Mouse (Mus musculus): ENCODE measurements at regions not wholly inside any gene's neighbourhood (a gene's known extent, or its start where the extent isn't known, plus 50 kb on each side); places are given as distances from the start of the nearest gene placed in this dataset.

DNA sequence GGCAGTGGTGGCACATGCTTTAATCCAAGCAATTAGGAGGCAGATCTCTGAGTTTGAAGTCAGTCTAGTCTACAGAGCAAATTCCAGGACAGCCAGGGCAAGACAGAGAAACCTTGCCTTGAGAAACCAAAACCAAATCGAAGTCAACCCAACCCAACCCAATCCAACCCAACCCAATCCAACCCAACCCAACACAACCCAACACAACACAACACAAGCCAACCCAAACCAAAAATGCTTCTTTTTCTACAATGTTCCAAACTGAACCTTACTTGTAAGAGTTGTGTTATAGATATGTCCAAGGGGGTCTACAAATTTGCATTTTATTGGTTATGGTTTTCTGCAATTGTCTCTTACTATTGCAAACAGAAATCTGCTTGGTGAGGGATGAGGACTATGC, 52.8 kb upstream of the Chodl start:
- no peak for DNase-seq

- DNase-seq, result no peak
Measured at GRCm38 (mm10) chr16:78859006-78859405, 71.7 kb upstream of the Chodl start.

DNA sequence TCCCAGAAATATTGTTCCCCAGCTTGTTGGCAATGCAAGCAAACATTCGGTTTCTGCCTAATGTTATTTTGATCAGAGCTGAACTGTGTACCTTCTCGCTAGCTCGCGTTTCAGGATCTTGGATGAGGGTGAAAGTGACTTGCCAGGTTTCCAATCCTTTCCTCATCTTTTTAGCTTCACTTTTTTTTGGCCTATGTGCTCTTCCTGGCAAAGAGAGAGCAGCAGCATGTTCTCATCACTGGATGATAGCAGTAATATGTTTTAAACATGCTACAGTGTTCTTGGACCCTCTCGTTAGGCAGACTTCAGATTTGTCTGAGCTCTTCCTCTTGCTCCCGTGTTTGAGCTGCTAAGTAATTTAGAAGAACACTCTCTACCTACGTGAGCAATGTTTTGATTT, 99.8 kb upstream of the Chodl start:
- DNase-seq, result no peak

DNA sequence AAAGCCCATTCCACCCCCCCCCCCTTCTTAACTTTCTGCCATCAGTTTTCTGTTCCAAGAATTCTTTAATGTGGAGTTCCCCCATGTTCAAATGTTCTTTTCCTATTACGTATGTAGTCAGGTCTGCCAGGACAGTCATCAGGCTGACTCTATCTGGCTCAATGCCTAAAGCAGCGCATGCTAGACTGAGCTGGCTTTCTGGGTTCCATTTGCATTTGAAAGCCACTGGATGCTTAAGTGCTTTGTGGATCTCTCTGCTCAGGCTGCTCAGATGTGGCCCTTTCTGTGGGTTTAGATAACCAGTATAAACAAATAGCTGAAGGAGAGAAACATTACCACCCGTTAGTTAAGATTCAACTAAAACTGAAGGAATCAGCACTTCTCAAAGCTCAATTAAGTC, 103.0 kb upstream of the Chodl start:
- no peak for DNase-seq

DNA sequence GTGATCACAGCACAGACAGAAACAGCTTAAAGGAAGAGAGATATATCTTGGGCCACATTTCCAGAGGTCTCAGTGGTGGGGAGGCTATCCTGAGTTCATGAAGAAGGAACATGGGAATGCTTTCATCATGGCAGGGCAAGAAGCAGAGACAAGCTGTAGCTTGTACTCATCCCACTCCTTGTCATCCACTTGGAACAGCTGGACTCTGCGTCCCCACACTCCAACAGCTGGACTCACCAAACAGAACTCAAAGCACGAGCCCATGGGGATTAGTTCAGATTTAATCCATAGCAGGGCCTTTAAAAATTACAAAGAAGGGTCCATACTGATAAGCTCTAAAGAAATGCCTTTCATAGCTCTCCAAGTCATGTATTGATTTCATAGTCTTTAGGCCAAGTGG, 140.7 kb upstream of the Chodl start:
- peak; percentile 70 for DNase-seq

- no peak for DNase-seq
Measured at GRCm38 (mm10) chr16:78759226-78759625, 171.5 kb upstream of the Chodl start.

- DNase-seq, result no peak
Measured at GRCm38 (mm10) chr16:78737902-78738301, 161.4 kb upstream of the D16Ertd472e start.

DNA sequence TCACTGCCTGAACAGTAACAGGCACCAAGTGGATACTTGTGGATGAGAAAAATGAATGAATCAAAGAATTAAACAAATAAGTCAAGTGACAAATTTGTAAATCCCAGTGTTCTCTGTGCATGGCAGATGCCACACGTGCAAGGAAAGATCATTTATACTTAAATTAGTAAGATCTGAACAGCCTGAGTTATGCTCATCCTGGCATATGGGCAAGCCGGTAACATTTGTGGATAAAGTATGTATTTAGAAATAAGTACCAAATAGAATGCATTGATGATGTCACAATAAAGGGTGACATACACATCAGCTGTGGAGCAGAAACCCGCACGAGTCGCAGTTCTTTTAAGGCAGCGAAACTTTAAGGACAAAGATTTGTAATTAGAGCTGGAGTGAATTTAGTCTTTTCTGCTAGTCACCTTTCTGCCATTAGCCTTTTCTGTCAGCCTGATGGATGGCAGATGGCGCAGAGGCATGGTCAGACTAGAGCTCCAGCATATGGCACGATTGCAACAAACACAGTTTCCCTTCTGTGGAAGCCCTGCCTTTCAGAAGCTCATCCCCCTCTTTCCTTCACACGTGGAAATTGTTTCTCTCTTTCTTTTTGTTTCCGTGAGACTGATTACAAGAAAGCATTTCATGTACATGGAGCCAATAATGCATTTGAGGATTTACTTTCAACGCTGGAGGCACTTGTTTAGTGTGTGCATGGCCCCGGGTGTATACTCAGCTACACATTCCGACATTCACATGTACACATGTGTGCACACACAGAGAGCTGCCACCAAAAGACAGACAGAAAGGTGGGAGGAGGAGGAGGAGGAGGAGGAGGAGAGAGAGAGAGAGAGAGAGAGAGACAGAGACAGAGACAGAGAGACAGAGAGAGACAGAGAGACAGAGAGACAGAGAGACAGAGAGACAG, 154.3 kb upstream of the D16Ertd472e start:
- peak; percentile 23 for DNase-seq

- no peak for DNase-seq
Measured at GRCm38 (mm10) chr16:78725541-78725940, 149.0 kb upstream of the D16Ertd472e start.

DNA sequence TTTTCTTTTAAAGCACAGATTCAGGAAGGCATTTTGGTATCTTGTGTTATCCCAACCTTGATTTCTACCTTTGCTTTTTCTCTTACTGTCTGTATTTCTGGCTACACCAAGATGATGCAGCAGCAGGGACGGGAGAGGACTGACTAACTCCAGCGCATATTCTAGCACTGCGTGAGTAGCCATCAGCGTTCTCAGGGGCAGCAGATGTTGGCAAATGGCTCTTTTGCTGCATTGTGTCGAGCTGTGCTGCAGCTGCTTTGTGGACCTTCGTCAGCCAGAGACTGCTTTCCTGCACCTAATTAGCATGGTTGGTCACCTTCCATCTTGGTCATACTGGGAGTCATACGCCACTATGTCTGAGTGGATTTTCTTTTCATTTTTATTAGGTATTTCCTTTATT, 133.4 kb upstream of the D16Ertd472e start:
- peak; percentile 9 for DNase-seq

DNA sequence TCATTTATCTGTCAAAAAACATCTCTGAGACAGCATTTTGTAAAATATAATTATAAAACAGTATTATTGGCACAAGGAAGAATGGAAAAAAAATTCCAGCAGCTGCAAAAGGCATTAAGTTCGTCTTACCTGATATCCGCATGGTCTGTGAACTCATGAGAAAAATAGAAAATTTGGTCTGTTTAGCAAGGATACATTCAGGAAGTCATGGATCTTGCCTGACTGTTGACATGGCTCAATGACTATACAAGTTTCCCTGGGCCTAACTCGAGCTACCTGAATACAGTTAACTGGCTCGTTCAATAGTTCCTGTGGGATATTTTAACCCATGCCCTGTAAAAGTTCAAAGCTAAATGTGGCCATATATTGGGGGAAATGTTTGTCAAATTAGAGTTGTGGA, 131.1 kb upstream of the D16Ertd472e start:
- DNase-seq, result no peak

DNA sequence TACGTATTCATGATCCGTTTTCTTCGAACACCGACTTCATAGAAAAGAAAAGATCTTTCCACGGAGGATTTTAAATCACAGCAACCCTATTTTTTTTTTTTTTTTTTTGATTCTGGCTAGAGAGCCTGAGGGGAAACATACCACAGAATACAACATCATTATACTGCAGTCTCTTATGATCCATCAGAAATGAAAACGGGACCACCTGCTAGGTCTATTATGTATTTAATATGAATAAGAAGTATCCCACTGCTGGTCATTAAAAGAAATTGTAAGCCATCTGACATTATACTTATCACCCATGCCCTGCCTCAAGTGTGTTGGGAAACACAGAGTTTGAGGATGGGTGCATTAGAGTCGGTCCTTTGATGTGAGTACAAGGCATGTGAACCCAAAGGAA, 130.7 kb upstream of the D16Ertd472e start:
- DNase-seq, result no peak

- DNase-seq, result no peak
Measured at GRCm38 (mm10) chr16:78697514-78698209, 121.2 kb upstream of the D16Ertd472e start.

- no peak for DNase-seq
Measured at GRCm38 (mm10) chr16:78688251-78688650, 111.7 kb upstream of the D16Ertd472e start.

DNA sequence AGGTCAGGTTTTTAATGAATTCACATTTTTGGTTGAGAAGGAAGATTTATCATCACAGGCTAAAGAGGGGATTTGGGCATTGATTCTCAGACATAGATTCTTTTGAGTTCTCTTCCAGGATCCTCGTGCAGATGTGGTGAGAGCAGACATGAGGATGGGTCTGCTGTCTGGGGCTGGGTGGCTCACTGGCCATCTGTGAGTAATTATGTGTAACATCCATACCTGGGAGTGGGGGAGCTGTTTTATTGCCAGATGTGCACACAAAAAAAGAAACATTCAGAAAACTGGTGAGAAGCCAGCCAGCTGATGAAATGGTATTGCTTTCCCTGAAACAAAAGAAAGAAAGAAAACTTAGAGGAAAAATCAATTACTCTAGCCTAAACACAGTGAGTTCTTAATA, 108.7 kb upstream of the D16Ertd472e start:
- no peak for DNase-seq

DNA sequence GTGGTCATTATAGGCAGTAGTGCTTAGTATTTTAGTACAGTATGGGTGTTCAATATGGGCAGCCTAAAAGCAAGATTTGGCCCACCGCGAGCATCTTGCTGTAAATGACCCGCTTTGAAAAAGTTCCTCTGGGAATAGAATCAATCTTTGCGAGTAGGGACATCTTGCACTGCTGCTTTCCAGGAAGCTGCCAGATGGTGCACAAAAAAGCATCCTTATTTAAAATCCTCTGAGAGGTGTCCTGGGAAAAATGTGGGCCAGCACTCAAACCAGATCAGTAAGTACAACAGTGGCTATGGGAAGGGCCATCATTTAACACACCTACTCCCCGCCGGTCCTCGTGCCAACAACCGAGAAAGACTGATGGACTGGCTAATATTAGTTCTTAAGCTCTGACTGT, 107.5 kb upstream of the D16Ertd472e start:
- no peak for DNase-seq

DNA sequence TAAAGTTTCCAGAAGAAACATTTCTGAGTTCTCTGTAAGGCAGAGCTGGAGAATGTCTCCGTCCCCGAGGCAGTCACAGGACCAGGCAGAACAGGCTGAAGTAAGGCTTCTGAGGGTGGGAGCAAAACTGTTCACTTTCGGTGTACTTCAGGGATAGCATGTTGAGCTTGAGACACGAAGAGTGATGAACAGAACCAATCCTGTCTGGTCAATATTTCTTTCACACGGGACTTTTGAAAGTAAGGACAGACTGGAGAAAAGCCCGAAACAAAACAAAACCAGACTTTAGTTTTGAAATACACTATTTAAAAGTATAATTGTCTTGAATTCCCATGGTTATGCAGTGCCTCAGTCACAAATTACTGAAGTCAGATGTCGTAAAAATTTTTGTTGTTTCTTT, 84.6 kb upstream of the D16Ertd472e start:
- no peak for DNase-seq

DNA sequence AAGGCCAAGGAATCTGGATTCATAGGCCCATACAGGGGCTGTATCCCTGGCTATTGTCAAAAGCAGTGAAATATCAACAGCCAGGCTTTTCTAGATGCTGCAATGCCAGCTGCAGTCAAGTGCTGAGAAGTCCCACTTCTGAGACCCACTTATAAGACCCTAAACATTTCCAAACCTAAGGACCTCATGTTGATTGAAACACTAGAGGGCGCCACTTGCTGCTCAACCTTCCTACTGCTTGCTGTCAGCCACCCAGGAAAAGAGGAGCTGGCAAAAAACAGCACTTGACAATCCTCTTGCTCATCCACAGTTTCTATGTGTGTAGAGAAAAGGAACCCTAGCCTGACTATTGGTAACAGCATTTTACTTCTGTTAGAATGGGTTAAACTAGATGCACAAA, 68.2 kb upstream of the D16Ertd472e start:
- peak; percentile 32 for DNase-seq

DNA sequence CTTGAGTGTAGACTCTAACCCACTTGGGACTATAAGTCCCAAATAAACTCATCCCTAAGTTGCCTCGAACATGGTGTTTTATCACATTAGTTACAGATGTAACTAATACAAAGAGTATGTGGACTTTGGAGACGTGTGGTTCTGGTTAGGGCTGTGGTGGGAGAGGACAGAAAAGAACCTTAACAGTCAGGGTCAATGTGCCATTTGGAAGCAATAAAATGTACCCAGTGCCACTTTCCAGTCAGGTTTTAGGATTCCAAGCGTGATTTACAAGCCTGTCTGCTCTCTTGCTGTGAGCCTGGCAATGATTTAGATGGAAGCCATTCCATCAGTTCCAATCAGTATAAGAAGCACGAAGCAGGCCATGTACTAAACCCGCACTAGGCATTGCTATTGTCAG, 65.2 kb upstream of the D16Ertd472e start:
- no peak for DNase-seq

DNA sequence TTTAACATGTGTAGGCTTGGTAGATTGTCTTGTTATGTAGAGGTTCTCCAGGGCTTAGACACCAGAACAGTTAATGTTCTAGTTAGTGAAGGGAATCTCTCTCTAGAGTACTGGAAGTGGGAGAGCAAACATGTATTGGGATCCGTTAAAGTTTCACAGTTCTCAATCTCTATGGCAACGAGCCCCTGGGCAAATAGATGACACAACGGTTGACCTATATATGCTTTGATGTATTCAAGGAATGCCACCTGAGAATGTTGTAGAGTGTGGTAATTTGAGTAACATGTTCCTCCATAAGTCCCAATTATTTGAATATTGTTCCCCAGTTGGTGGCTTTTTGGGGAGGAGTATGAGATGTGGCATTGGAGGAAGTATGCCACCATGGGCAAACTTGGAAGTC, 64.7 kb upstream of the D16Ertd472e start:
- no peak for DNase-seq

- DNase-seq, result no peak
Measured at GRCm38 (mm10) chr16:78637452-78637851, 60.9 kb upstream of the D16Ertd472e start.

- peak; percentile 34 for DNase-seq
Measured at GRCm38 (mm10) chr16:78637015-78637414, 60.5 kb upstream of the D16Ertd472e start.

- DNase-seq, result no peak
Measured at GRCm38 (mm10) chr16:78635774-78636173, 59.3 kb upstream of the D16Ertd472e start.

DNA sequence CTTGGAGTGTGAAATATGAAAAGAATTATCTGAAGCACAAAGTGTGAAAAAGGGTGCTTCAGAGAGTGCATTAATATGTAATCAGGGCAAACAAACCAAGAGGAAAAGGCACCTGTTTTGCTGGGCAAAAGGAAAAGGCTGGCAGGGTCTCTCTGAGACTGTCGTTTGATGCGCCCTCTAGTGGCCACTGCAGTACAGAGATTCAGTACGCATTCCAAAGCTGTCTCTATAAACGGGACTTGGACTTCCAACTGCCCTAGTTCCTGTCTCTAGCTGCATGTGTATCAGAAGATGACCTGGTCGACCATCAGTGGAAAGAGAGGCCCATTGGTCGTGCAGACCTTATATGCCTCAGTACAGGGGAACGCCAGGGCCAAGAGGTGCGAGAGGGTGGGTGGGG, 58.7 kb upstream of the D16Ertd472e start:
- DNase-seq, result peak; percentile 73
